Mouse (Mus musculus): ENCODE measurements around the gene Llph.

DNA sequence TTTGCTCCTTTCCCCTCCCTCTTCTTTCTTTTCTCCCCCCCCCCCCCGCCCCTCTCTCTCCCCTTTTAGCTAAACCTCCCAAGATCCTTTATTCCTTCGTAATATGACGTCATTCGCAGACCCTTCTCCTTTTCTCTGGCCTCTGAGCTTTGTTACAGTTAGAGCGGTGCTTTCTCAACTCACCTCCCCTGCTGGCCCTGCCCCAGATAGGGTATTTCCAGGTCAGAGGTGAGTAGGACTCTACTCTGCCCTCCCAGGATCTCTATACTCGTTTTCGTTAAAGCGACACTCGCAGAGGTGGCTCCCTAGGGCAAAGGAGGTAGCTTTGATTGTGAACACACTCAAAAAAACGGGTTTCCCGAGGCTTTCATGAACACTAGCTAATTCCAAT lies 45.0 kb downstream of the Llph start:
- TF ChIP-seq MYOG (IDR thresholded peaks at IDR 0.05; ENCODE audit: control insufficient read depth in 1 of 3, insufficient read depth in 1 of 3, insufficient read length in 2 of 3, low read depth in 2 of 3) (no peak), POLR2A (IDR thresholded peaks at IDR 0.05; ENCODE audit: insufficient read length, low read depth) (no peak), E2F4 (IDR thresholded peaks at IDR 0.05; ENCODE audit: insufficient read depth) (no peak)
